Mouse (Mus musculus) heart, adult 2 months (tissue): ENCODE data around the gene Zfp410. TPM values are rescaled to one million over a fixed set of nuclear protein-coding genes. Genes with fewer than 3 reads are reported as not detected.
A peak's percentile ranks its signal among the peaks of the same experiment; 100 is the strongest.
"Not testable (repeated sequence)": the region's sequence is repeated elsewhere in the genome, so short reads cannot be mapped to it uniquely, and the experiment has no call there.

Experiments
- DNase-seq, 2 experiments: peaks; one replicate each; pipeline ENCODE4 v3.0.0; 2021
- H3K27ac ChIP-seq: fragments of 200-600 bp; 2 replicates; pipeline ENCODE4 v1.8.1; 2022
- H3K27me3 ChIP-seq: fragments of 200-500 bp; 2 replicates; pipeline ENCODE4 v1.6.1; 2012; ENCODE audit warnings: mild to moderate bottlenecking, low read length, inconsistent platforms, mixed read lengths; ENCODE audit not compliant: control insufficient read depth, insufficient read depth
- H3K36me3 ChIP-seq: fragments of 200-500 bp; 2 replicates; pipeline ENCODE4 v1.6.1; 2012; ENCODE audit warnings: low read length, inconsistent platforms; ENCODE audit not compliant: control insufficient read depth, insufficient read depth
- H3K4me1 ChIP-seq: fragments of 200-500 bp; 2 replicates; pipeline ENCODE4 v1.6.1; 2011; ENCODE audit warnings: low read length; ENCODE audit not compliant: control insufficient read depth, insufficient read depth
- H3K4me3 ChIP-seq: fragments of 200-600 bp; 2 replicates; pipeline ENCODE4 v1.8.1; 2022
- H3K79me2 ChIP-seq: fragments of 200-500 bp; replicated peaks from 2 replicates; pipeline ENCODE4 v1.6.1; 2012; ENCODE audit warnings: mild to moderate bottlenecking, inconsistent platforms, low read length, moderate library complexity, mixed read lengths; ENCODE audit not compliant: control insufficient read depth, insufficient read depth
- H3K9ac ChIP-seq: fragments of 200-500 bp; 2 replicates; pipeline ENCODE4 v1.6.1; 2012; ENCODE audit warnings: low read depth, mild to moderate bottlenecking, control low read depth, inconsistent platforms, low read length, mixed read lengths
- CTCF ChIP-seq: fragments of 200-600 bp; IDR thresholded peaks from 2 replicates; pipeline ENCODE4 v1.8.1; 2022; ENCODE audit warnings: antibody characterized with exemption, mild to moderate bottlenecking, moderate library complexity
- EP300 ChIP-seq: fragments of 200-500 bp; IDR thresholded peaks from 2 replicates; pipeline ENCODE4 v1.6.1; 2011; ENCODE audit warnings: low read depth, low read length, control low read depth; ENCODE audit not compliant: insufficient read depth
- POLR2A ChIP-seq: fragments of 200-500 bp; IDR thresholded peaks from 2 replicates; pipeline ENCODE4 v1.6.1; 2011; ENCODE audit warnings: mild to moderate bottlenecking, low read depth, low read length, control low read depth; ENCODE audit not compliant: insufficient read depth
- WGBS: fragments of 180-500 bp; shearing (Covaris S2); methylation state at CpG from one replicate; pipeline ENCODE4 v1.1.7; 2018; 5-methylcytosine and 5-hydroxymethylcytosine counted together
- intact Hi-C: fragments of 180-260 bp; cut with DNase I; formaldehyde crosslinking; loops from one replicate; pipeline ENCODE4 v1.15.1; 2025
- polyA plus RNA-seq: library from polyadenylated mRNA; depleted of rRNA; stranded (reverse); fragments of >200 nt; gene quantifications from 2 replicates; pipeline ENCODE4 v1.2.3, GENCODE M21; 2012
- total RNA-seq, 2 experiments: library from RNA; stranded (reverse); gene quantifications; 2 replicates each; pipeline ENCODE4 v1.2.3; 2021

Zfp410 gene
- total and polyA plus RNA-seq, 3 experiments = 18.4 to 20.9 (median 18.8) TPM

DNA sequence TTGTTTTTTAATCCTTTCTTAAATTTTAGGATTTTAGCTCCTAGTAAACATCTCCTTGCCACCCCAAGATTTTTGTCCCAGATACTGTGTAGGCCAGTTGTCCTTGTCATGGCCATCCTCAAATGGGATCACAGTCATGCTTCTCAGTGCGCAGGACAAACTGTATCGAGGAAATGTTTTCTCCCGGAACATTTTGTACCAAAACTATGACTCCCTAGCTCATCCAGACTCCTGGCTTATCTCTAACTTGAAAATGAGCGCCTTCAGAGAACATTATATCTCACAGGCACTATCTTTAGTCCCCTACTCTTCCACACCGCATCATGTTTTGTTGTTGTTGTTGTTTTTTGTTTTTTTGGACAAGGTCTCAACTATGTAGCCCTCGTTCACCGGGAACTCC lies 646 bp upstream of the Zfp410 start:
- Histone ChIP-seq H3K4me1 (peaks cover 3% of the 10 kb centered on the region; the same call in 1 of the 2 replicates), H3K4me3 (peak overlapping the region; percentile 85), H3K36me3 (peaks cover 9% of the 10 kb centered on the region), H3K27me3 (no peaks in the 10 kb centered on the region), H3K27ac (peak overlapping the region; percentile 97), H3K79me2 (no peaks in the 10 kb centered on the region; the same call in 1 of the 2 replicates), H3K9ac (peak overlapping the region; percentile 96)
- 7% methylated on average over 7 of the region's 7 CpGs for WGBS
- DNase-seq = no peak
- intact Hi-C loops = loop anchor here (1.0 kb wide), 1 partner anchor 31 kb away; the partner anchor contains the start of gene Ptgr2
- TF ChIP-seq EP300 = no peak
- TF ChIP-seq POLR2A = no peak
- TF ChIP-seq CTCF = no peak

DNA sequence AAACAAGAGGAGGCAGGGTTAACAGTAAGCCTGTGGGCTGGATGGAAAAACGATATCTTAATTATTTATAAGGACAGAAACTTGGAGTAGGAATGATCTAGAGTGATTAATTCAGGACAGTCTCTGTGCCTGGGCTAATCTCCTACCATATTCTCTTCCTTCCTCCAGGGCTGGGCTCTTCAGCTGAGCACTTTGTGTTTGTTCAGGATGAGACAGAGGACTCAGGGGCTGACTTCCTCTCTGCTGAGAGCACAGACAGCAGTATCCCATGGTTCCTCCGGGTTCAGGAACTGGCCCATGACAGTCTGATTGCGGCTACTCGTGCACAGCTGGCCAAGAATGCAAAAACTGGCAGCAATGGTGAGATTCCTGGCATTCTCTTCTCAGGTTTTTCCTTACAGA lies 10.5 kb downstream of the Zfp410 start:
- H3K79me2 ChIP-seq = peaks cover 4% of the 10 kb centered on the region
- no peak overlapping the region for H3K4me3 ChIP-seq
- H3K9ac ChIP-seq = no peak overlapping the region
- TF ChIP-seq CTCF (no peak), EP300 (peak; percentile 54; the same call in 1 of the 2 replicates), POLR2A (peak; percentile 29; the same call in 1 of the 2 replicates)
- peak overlapping the region; percentile 59 for H3K27ac ChIP-seq
- peaks cover 20% of the 10 kb centered on the region for H3K36me3 ChIP-seq
- H3K27me3 ChIP-seq = no peaks in the 10 kb centered on the region
- 5% methylated on average over 4 of the region's 4 CpGs for WGBS
- peaks cover 3% of the 10 kb centered on the region; the same call in 1 of the 2 replicates for H3K4me1 ChIP-seq
- peak; percentile 35 to 52 for DNase-seq
- intact Hi-C loops = no loop called here

DNA sequence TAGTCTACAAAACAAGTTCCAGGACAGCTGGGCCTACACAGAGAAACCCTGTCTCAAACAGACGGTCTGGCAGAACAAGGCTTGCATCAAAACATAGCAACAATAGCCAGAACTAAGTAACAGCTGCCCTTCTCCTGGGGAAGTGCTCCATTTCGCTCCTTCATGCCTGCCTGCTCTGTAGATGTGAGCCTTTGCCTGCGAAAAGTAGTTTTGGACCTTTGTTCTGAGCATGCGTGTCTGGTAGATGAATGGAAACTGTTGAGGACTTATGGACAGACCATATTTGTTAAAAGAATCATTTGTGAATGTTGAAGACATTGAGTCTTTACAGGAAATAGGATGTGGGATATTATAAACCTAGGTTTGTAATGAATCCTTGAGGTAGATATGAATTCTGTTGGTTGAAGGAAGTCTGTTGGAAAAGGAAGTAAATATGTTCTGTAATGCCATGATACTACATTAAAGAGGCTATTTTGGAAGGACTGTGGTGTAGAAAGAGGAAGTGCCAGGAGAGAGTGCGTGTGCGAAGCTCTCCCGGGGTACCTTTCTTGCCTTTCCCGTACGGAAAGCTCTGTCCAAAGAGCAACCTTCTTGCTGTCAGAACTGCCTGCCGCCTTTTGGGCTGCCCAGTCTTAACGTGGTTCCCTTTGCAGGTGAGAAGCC lies 20.4 kb downstream of the Zfp410 start:
- no peaks in the 10 kb centered on the region for H3K79me2 ChIP-seq
- no peak for DNase-seq
- no peak overlapping the region for H3K9ac ChIP-seq
- TF ChIP-seq POLR2A = no peak
- no peak for TF ChIP-seq CTCF
- H3K27ac ChIP-seq = no peak overlapping the region
- intact Hi-C loops = no loop called here
- WGBS = 85% methylated on average over 11 of the region's 11 CpGs
- no peak overlapping the region for H3K4me3 ChIP-seq
- no peaks in the 10 kb centered on the region for H3K27me3 ChIP-seq
- no peaks in the 10 kb centered on the region for H3K4me1 ChIP-seq
- peaks cover 3% of the 10 kb centered on the region; the same call in 1 of the 2 replicates for H3K36me3 ChIP-seq

DNA sequence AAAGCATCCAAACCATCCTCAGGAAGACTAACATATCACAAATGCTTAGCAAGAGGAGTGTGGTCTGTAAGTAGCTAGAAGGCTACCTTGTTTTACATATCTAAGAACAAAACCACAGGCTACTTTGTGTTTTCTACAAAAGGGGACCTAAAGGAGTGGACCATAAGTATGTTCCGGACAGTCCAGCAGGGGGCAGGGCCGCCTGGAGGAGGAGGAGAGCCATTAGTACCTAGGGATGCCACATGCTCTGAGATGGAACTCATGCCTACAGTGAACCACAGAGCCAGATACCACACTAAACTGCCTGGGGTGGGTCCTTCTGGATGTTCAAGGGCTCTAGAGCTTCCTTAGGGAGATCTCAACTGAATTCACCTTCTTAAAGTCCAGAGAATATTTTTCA lies 30.5 kb downstream of the Zfp410 start:
- intact Hi-C loops = loop anchor here (5.0 kb wide), 1 partner anchor 85 kb away; no protein-coding TSS in a partner anchor
- Histone ChIP-seq H3K36me3 (peaks cover 3% of the 10 kb centered on the region; the same call in 1 of the 2 replicates), H3K79me2 (no peaks in the 10 kb centered on the region), H3K4me3 (no peak overlapping the region), H3K4me1 (no peaks in the 10 kb centered on the region), H3K27me3 (no peaks in the 10 kb centered on the region), H3K27ac (no peak overlapping the region), H3K9ac (no peak overlapping the region)
- TF ChIP-seq EP300 (no peak), POLR2A (no peak), CTCF (peak; percentile 68)
- peak in 1 of 2 experiments; percentile 33 for DNase-seq
- WGBS = 34% methylated on average over 2 of the region's 2 CpGs

DNA sequence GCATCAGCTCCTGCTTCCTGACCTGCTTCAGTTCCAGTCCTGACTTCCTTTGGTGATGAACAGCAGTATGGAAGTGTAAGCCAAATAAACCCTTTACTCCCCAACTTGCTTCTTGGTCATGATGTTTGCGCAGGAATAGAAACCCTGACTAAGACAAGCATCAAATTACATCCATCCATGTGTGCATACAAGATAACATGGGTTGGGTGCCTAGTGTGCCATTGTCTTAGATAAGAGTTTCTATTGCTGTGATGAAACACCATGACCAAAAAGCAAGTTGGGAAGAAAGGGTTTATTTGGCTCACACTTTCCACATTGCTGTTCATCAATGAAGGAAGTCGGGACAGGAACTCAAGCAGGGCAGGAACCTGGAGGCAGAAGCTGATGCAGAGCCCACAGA lies 42.0 kb downstream of the Zfp410 start:
- DNase-seq, H3K27me3 ChIP-seq, H3K4me3 ChIP-seq, H3K27ac ChIP-seq, H3K79me2 ChIP-seq, H3K36me3 ChIP-seq, intact Hi-C loops, H3K9ac ChIP-seq, H3K4me1 ChIP-seq: not testable (repeated sequence)
- 72% methylated on average over 2 of the region's 2 CpGs for WGBS

DNA sequence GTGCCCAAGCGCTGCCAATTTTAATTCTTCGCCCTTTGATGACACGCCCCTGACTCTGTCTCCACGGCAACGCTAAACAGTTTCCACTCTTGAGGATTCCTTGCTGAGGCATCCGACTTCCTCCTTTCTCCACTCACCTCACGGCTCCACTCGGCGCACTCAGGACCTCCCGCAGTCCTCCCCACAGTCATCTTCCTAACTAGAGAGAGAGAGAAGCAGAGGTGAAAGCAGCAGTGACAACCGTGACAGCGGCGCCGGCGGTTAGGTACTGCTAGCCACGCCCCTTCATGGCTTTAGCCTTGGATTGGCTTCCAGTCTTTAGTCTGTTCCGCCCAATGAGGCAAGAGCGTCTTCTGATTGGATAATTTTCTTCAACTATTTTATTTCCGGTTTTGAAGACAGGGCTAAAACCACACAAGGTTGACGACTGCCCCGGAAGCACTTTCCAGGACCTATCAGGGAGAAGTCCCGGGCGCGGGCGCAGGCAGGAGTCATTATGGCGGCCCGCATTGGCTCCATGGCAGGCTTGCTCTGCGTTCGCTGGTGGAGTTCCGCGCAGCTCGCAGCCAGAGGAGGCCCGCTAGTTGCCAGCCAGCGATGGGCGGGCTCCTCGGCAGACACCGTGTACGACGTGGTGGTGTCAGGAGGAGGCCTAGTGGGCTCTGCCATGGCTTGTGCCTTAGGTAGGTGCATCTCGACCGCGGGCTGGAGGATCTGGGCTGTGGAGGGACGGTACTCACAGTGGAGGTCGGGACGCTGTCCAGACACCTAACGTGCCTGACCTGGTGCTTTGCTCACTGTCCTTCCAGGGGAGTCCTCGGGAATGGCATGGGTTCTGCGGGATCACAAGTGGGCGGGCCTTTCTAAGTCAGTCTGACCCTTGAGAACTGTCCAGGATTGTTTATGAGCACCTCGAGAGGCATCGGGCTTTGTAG lies 45.2 kb downstream of the Zfp410 start, which contains the start of the genes Coq6 and Fam161b:
TSS of gene Coq6 (plus strand) at position 103 of the 935 bp plus-strand sequence.
TSS of gene Fam161b (minus strand) at position 279 of the 935 bp plus-strand sequence.
- Histone ChIP-seq H3K27ac (peak within 1 kb of the TSS; percentile 86), H3K27me3 (no peaks in the 10 kb centered on the region), H3K4me1 (peaks cover 3% of the 10 kb centered on the region; the same call in 1 of the 2 replicates), H3K9ac (peak within 1 kb of the TSS; percentile 79), H3K79me2 (0 out of 2 replicates have a peak, but pooled peaks cover 3% of the 10 kb centered on the region), H3K4me3 (peak within 1 kb of the TSS; percentile 94), H3K36me3 (no peaks in the 10 kb centered on the region)
- peak; percentile 90 to 95 for DNase-seq
- intact Hi-C loops = loop anchor here (2.0 kb wide), 1 partner anchor 89 kb away; the partner anchor contains the start of genes Aldh6a1 and Lin52
- TF ChIP-seq POLR2A (peak; percentile 71), EP300 (peak; percentile 37; the same call in 1 of the 2 replicates), CTCF (no peak)
- WGBS = under 1% methylated on average over 51 of the region's 51 CpGs
